Mouse (Mus musculus) granulocyte monocyte progenitor cell, adult 5-6 weeks (primary cell): ENCODE measurements around the gene Mbnl2. TPM values are rescaled to one million over a fixed set of nuclear protein-coding genes. Genes with fewer than 3 reads are reported as not detected.

Experiments
- ATAC-seq: replicated peaks from 2 replicates; pipeline ENCODE4 v1.8.0; 2016; ENCODE audit warnings: mild to moderate bottlenecking, moderate TSS enrichment, inconsistent platforms; ENCODE audit not compliant: poor library complexity, severe bottlenecking
- total RNA-seq, 2 experiments: library from RNA; stranded (forward) in 1 of 2; stranded (reverse) in 1 of 2; fragments of 200-712, 200-1000 nt in 1 of 2; fragments of >200 nt in 1 of 2; fragmentation: Nextera tagmentation in 1 of 2; gene quantifications; 2 replicates each; pipeline ENCODE4 v1.2.3; 2014 to 2017

Mbnl2 gene
- total RNA-seq, 2 experiments from 2014 or later = 55.0 to 66.8 TPM

- ATAC-seq = no peak
Observed at GRCm38 (mm10) chr14:120373026-120374024, 97.9 kb downstream of the Mbnl2 start.

GRCm38 (mm10) chr14:120374786-120375185 lies 99.3 kb downstream of the Mbnl2 start:
- no peak for ATAC-seq

GRCm38 (mm10) chr14:120377192-120377591 lies 101.7 kb downstream of the Mbnl2 start:
- no peak for ATAC-seq

GRCm38 (mm10) chr14:120378002-120378401 lies 102.5 kb downstream of the Mbnl2 start:
- ATAC-seq = no peak

GRCm38 (mm10) chr14:120379716-120380115 lies 104.2 kb downstream of the Mbnl2 start:
- peak; percentile 98 for ATAC-seq

- ATAC-seq = no peak
Observed at GRCm38 (mm10) chr14:120381378-120382134, 106.1 kb downstream of the Mbnl2 start.

- ATAC-seq = no peak
Observed at GRCm38 (mm10) chr14:120382179-120382578, 106.7 kb downstream of the Mbnl2 start.

GRCm38 (mm10) chr14:120383186-120383851 lies 107.8 kb downstream of the Mbnl2 start:
- ATAC-seq = no peak

GRCm38 (mm10) chr14:120384615-120385014 lies 109.1 kb downstream of the Mbnl2 start:
- ATAC-seq = no peak

GRCm38 (mm10) chr14:120387293-120387692 lies 111.8 kb downstream of the Mbnl2 start:
- peak; percentile 67 for ATAC-seq

GRCm38 (mm10) chr14:120388818-120389691 lies 113.6 kb downstream of the Mbnl2 start:
- ATAC-seq = no peak

GRCm38 (mm10) chr14:120390231-120390944 lies 114.9 kb downstream of the Mbnl2 start:
- ATAC-seq = no peak

- no peak for ATAC-seq
Observed at GRCm38 (mm10) chr14:120391701-120392100, 116.2 kb downstream of the Mbnl2 start.

GRCm38 (mm10) chr14:120392441-120392840 lies 117.0 kb downstream of the Mbnl2 start:
- ATAC-seq = no peak

- ATAC-seq = no peak
Observed at GRCm38 (mm10) chr14:120393441-120393840, 118.0 kb downstream of the Mbnl2 start.

- ATAC-seq = no peak
Observed at GRCm38 (mm10) chr14:120394216-120394615, 118.7 kb downstream of the Mbnl2 start.

GRCm38 (mm10) chr14:120394827-120395226 lies 119.4 kb downstream of the Mbnl2 start:
- ATAC-seq = peak; percentile 77

- ATAC-seq = no peak
Observed at GRCm38 (mm10) chr14:120395501-120395900, 120.0 kb downstream of the Mbnl2 start.
